Mouse (Mus musculus): ENCODE results near the gene Plekhm2. TPM values are rescaled to one million over a fixed set of nuclear protein-coding genes. Genes with fewer than 3 reads are reported as not detected.

Plekhm2 gene
- total and polyA plus RNA-seq, 3 experiments, result 6.5 to 15.4 TPM; not detected in 1

GRCm38 (mm10) chr4:141601148-141601862, 63.4 kb downstream of the Plekhm2 start:
- Histone ChIP-seq H3K9ac (ENCODE audit: control insufficient read depth, low read depth, low read length, poor library complexity, severe bottlenecking) (no peak overlapping the region), H3K27me3 (ENCODE audit: control insufficient read depth in 1 of 2, insufficient read depth in 2 of 2, low read length in 2 of 2) (no peaks in the 10 kb centered on the region; a peak in 1 of 4 replicates), H3K79me2 (ENCODE audit: control insufficient read depth, insufficient read depth, low read length, poor library complexity) (no peaks in the 10 kb centered on the region), H3K4me3 (ENCODE audit: control insufficient read depth in 1 of 2, insufficient read depth in 1 of 2, low read depth in 2 of 2, low read length in 2 of 2) (no peak overlapping the region), H3K4me1 (ENCODE audit: control insufficient read depth in 1 of 2, insufficient read depth in 2 of 2, low read length in 2 of 2) (no peaks in the 10 kb centered on the region), H3K9me3 (replicated peaks; ENCODE audit: insufficient read depth, low read length) (no peaks in the 10 kb centered on the region), H3K36me3 (ENCODE audit: control insufficient read depth in 1 of 2, insufficient read depth in 2 of 2, low read length in 2 of 2) (no peaks in the 10 kb centered on the region), H3K27ac (ENCODE audit: control insufficient read depth, low read depth, low read length) (no peak overlapping the region)
- TF ChIP-seq CTCF (IDR thresholded peaks at IDR 0.05 in 2 of 3, conservative IDR thresholded peaks at IDR 0.05 in 1 of 3; ENCODE audit: control insufficient read depth in 1 of 3, insufficient read depth in 1 of 3, low read depth in 2 of 3, low read length in 3 of 3, poor library complexity in 1 of 3, severe bottlenecking in 1 of 3), result no peak
- no peak for TF ChIP-seq POLR2AphosphoS2 (IDR thresholded peaks at IDR 0.05; ENCODE audit: low read length)
- no peak for TF ChIP-seq MAZ (IDR thresholded peaks at IDR 0.05; ENCODE audit: low read depth, low read length)
- no peak for TF ChIP-seq ZKSCAN1 (IDR thresholded peaks at IDR 0.05; ENCODE audit: low read depth, low read length)
- TF ChIP-seq SMC3 (IDR thresholded peaks at IDR 0.05; ENCODE audit: low read depth, low read length), result no peak
- DNase-seq (ENCODE audit: low read depth, low spot score), result no peak

- no peak for TF ChIP-seq MYC (IDR thresholded peaks at IDR 0.05; ENCODE audit: low read depth, low read length)
- no peak for TF ChIP-seq JUND (IDR thresholded peaks at IDR 0.05; ENCODE audit: low read depth, low read length)
- TF ChIP-seq UBTF (IDR thresholded peaks at IDR 0.05; ENCODE audit: borderline replicate concordance, insufficient read depth, low read depth, low read length), result no peak
- no peak for TF ChIP-seq USF1 (IDR thresholded peaks at IDR 0.05; ENCODE audit: low read depth, low read length)
- no peak for TF ChIP-seq POLR2AphosphoS2 (IDR thresholded peaks at IDR 0.05; ENCODE audit: low read length)
- no peak for TF ChIP-seq MYB (IDR thresholded peaks at IDR 0.05; ENCODE audit: low read depth, low read length)
- no peak for TF ChIP-seq ZKSCAN1 (IDR thresholded peaks at IDR 0.05; ENCODE audit: low read depth, low read length)
- TF ChIP-seq RAD21 (IDR thresholded peaks at IDR 0.05; ENCODE audit: low read depth, low read length), result no peak
- no peak for TF ChIP-seq HCFC1 (IDR thresholded peaks at IDR 0.05; ENCODE audit: low read depth, low read length)
- TF ChIP-seq ZNF384 (IDR thresholded peaks at IDR 0.05; ENCODE audit: low read depth, low read length), result no peak
- no peak for TF ChIP-seq SMC3 (IDR thresholded peaks at IDR 0.05; ENCODE audit: low read depth, low read length)
- no peak for TF ChIP-seq RCOR1 (IDR thresholded peaks at IDR 0.05; ENCODE audit: low read depth, low read length)
- TF ChIP-seq GABPA (IDR thresholded peaks at IDR 0.05; ENCODE audit: low read depth, low read length), result no peak
- TF ChIP-seq CHD2 (IDR thresholded peaks at IDR 0.05; ENCODE audit: low read length), result no peak
- no peak for TF ChIP-seq E2F4 (IDR thresholded peaks at IDR 0.05; ENCODE audit: borderline replicate concordance, low read depth, low read length)
- TF ChIP-seq BHLHE40 (IDR thresholded peaks at IDR 0.05; ENCODE audit: borderline replicate concordance, low read depth, low read length), result no peak
- no peak for TF ChIP-seq ZMIZ1 (IDR thresholded peaks at IDR 0.05; ENCODE audit: low read depth, low read length)
- Histone ChIP-seq H3K27me3 (ENCODE audit: control insufficient read depth in 1 of 2, insufficient read depth in 2 of 2, low read length in 2 of 2) (no peaks in the 10 kb centered on the region; a peak in 1 of 4 replicates), H3K79me2 (ENCODE audit: control insufficient read depth, insufficient read depth, low read length, poor library complexity) (no peaks in the 10 kb centered on the region), H3K9me3 (replicated peaks; ENCODE audit: insufficient read depth, low read length) (no peaks in the 10 kb centered on the region), H3K36me3 (ENCODE audit: control insufficient read depth in 1 of 2, insufficient read depth in 2 of 2, low read length in 2 of 2) (no peaks in the 10 kb centered on the region), H3K4me1 (ENCODE audit: control insufficient read depth in 1 of 2, insufficient read depth in 2 of 2, low read length in 2 of 2) (no peaks in the 10 kb centered on the region), H3K9ac (ENCODE audit: control insufficient read depth, low read depth, low read length, poor library complexity, severe bottlenecking) (no peak overlapping the region), H3K4me3 (ENCODE audit: control insufficient read depth in 1 of 2, insufficient read depth in 1 of 2, low read depth in 2 of 2, low read length in 2 of 2) (no peak overlapping the region), H3K27ac (ENCODE audit: control insufficient read depth, low read depth, low read length) (no peak overlapping the region)
- DNase-seq (ENCODE audit: low read depth, low spot score), result no peak
Measured at GRCm38 (mm10) chr4:141600364-141600763, 64.3 kb downstream of the Plekhm2 start.

Data from MEL (cell line).